Mouse (Mus musculus) stomach, postnatal 0 days (tissue): ENCODE data around the gene Map2k7. TPM values are rescaled to one million over a fixed set of nuclear protein-coding genes. Genes with fewer than 3 reads are reported as not detected.
A peak's percentile ranks its signal among the peaks of the same experiment; 100 is the strongest.

Source experiments
- ATAC-seq: fragments of 200-750 bp; cut with Nextera tagmentation; 2 replicates; pipeline ENCODE4 v1.8.0; 2017; ENCODE audit not compliant: low FRiP score, low TSS enrichment
- DNase-seq: peaks from one replicate; pipeline ENCODE4 v3.0.0-alpha.2; 2016; ENCODE audit warnings: low spot score
- H3K27ac ChIP-seq: fragments of 300-500 bp; sonication (generic); replicated peaks from 2 replicates; pipeline ENCODE4 v1.5.1; 2014; ENCODE audit warnings: mild to moderate bottlenecking, control low read depth
- H3K27me3 ChIP-seq: fragments of 300-500 bp; sonication (generic); 2 replicates; pipeline ENCODE4 v1.6.1; 2014; ENCODE audit warnings: low read length; ENCODE audit not compliant: control insufficient read depth, insufficient read depth
- H3K36me3 ChIP-seq: fragments of 300-500 bp; sonication (generic); 2 replicates; pipeline ENCODE4 v1.6.1; 2014; ENCODE audit warnings: low read length, mixed read lengths; ENCODE audit not compliant: control insufficient read depth, insufficient read depth
- H3K4me1 ChIP-seq: fragments of 300-500 bp; sonication (generic); replicated peaks from 2 replicates; pipeline ENCODE4 v1.6.1; 2014; ENCODE audit warnings: antibody characterized with exemption; ENCODE audit not compliant: control insufficient read depth, insufficient read depth
- H3K4me2 ChIP-seq: fragments of 300-500 bp; sonication (generic); replicated peaks from 2 replicates; pipeline ENCODE4 v1.6.1; 2014; ENCODE audit warnings: low read depth, mild to moderate bottlenecking, control low read depth, moderate library complexity
- H3K4me3 ChIP-seq: fragments of 300-500 bp; sonication (generic); 2 replicates; pipeline ENCODE4 v1.5.1; 2014; ENCODE audit warnings: low read depth, low read length, control low read depth
- H3K9ac ChIP-seq: fragments of 300-500 bp; sonication (generic); 2 replicates; pipeline ENCODE4 v1.6.1; 2014; ENCODE audit warnings: mild to moderate bottlenecking, low read length, control low read depth, mixed read lengths
- H3K9me3 ChIP-seq: fragments of 300-500 bp; sonication (generic); 2 replicates; pipeline ENCODE4 v1.6.1; 2016; ENCODE audit warnings: low read length; ENCODE audit not compliant: control insufficient read depth
- CTCF ChIP-seq: IDR thresholded peaks from 2 replicates; pipeline ENCODE4 v1.5.1; 2016; ENCODE audit warnings: antibody characterized with exemption, low read depth, mild to moderate bottlenecking, moderate library complexity
- EP300 ChIP-seq: optimal IDR thresholded peaks from 2 replicates; pipeline ENCODE3; 2016; ENCODE audit warnings: antibody characterized with exemption
- WGBS: fragments of 180-500 bp; shearing (Covaris S2); extraction: QIAGEN DNeasy Blood & Tissue Kit; methylation state at CpG from one replicate; pipeline ENCODE4 v1.1.7; 2014; 5-methylcytosine and 5-hydroxymethylcytosine counted together
- polyA plus RNA-seq: library from polyadenylated mRNA; unstranded; fragments of >200 nt; fragmentation: Nextera tagmentation; extraction: Ambion mirVana; gene quantifications from 2 replicates; pipeline ENCODE4 v1.2.1, GENCODE M21; 2015

The Map2k7 gene
- polyA plus RNA-seq, 1 experiment from 2014 or later: 15.7 TPM

DNA sequence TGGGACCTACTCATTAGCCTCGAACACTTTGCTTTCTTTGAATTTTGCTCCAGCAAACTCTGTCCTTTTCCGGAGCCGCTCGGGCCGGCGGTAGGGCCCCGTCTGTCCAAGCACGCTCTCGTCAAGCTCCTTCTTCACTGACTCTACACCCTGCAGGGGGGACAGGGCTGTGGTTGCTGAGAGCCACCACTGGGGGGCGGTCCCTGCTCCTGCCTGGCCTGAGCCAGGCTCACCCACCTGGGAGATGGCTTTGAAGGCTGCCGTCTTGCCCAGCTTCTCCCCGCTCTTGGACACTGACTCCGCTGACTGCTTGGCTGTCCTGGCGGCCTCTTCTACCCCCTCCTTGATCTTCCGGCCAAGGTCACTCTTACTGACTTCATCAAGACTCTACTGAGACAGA is 29.1 kb downstream of the Map2k7 start:
- no peaks in the 10 kb centered on the region for H3K9me3 ChIP-seq

DNA sequence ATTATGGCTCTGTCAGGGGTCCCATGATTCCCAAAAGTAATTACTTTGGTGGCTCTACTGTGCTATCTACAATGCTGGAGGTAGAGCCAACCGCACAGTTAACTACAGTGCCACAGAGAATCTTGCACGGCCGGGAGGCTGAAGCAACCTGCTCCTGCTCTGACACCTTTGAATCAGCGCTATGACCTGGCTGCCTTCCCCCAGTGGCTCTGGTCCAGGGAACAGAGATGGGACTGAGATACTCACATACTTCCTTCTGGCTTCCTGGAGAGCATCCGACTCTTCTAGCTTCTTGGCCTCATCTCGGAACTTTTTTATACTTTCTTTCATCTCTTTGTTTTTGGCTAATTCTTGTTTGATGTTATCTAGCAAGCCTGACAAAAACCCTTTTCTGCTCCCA is 31.1 kb downstream of the Map2k7 start:
- 90% methylated on average over 6 of the region's 6 CpGs for WGBS
- ATAC-seq: no peak
- H3K9ac ChIP-seq: no peak overlapping the region
- H3K4me3 ChIP-seq: no peak overlapping the region
- H3K27me3 ChIP-seq: no peaks in the 10 kb centered on the region
- no peak for TF ChIP-seq CTCF
- TF ChIP-seq EP300: no peak
- peaks cover 41% of the 10 kb centered on the region for H3K36me3 ChIP-seq
- H3K4me1 ChIP-seq: no peaks in the 10 kb centered on the region
- no peak for DNase-seq
- H3K9me3 ChIP-seq: no peaks in the 10 kb centered on the region
- no peak overlapping the region for H3K4me2 ChIP-seq
- no peak overlapping the region for H3K27ac ChIP-seq

More for the DNA sequence above, 29.1 kb downstream of the Map2k7 start:
- WGBS: 76% methylated on average over 15 of the region's 15 CpGs
- peak; percentile 59; the same call in 1 of the 2 replicates for ATAC-seq
- Histone ChIP-seq H3K27ac (no peak overlapping the region), H3K27me3 (no peaks in the 10 kb centered on the region), H3K36me3 (peaks cover 41% of the 10 kb centered on the region), H3K9ac (no peak overlapping the region), H3K4me3 (no peak overlapping the region), H3K4me1 (no peaks in the 10 kb centered on the region), H3K4me2 (no peak overlapping the region)
- DNase-seq: no peak
- TF ChIP-seq CTCF: peak; percentile 65
- TF ChIP-seq EP300: no peak

DNA sequence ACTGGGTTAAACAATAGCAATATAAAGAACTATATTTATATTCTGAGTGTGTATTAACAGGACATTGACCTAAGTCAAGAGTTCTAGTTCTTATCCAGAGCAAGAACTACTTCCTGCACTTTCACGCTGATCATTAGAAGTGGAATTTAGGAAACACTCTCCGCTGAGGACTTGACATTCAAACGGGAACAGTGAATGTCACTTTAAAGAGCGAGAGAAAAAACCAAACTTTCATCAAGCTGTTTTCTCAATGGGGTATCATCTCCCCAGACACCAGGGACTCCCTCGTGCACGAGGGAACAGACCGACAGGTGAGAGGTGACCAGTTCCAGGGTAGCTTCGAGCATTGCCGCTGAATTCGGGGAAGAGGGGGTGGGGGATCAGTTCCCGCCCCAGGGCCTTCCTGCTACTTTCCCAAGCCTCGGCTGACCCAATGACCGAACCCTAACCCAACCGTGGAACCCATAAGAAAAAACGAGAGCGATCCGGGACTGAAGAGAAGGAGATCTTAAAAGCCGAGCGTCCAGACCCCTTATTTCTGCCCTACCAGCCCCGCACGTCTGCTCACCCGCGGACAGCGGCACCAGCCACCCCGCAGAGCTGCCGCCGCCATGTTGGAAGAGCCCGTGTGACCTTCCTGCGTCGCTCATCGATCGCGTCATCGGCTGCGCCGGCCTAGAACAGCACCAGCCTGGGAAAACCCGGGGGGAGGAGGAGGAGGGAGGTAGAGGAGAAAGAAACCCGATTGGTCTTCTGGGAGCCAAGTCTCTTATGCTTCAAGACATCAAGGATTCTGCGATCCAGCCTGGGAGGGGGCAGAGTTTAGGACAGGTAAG is 37.0 kb downstream of the Map2k7 start, which contains the start of gene Timm44:
Gene Timm44, minus strand, starts transcription at position 639 of the 836 bp plus-strand sequence.
- Histone ChIP-seq H3K9me3 (no peaks in the 10 kb centered on the region), H3K4me3 (peak within 1 kb of the TSS; percentile 84), H3K4me1 (0 out of 2 replicates have a peak, but pooled peaks cover 2% of the 10 kb centered on the region), H3K4me2 (peak within 1 kb of the TSS; percentile 77), H3K36me3 (peaks cover 8% of the 10 kb centered on the region; the same call in 1 of the 2 replicates), H3K9ac (peak within 1 kb of the TSS; percentile 89), H3K27me3 (no peaks in the 10 kb centered on the region), H3K27ac (peak within 1 kb of the TSS; percentile 74)
- WGBS: under 1% methylated on average over 39 of the region's 39 CpGs
- ATAC-seq: peak; percentile 99
- DNase-seq: peak; percentile 96
- TF ChIP-seq CTCF: no peak
- TF ChIP-seq EP300: no peak

DNA sequence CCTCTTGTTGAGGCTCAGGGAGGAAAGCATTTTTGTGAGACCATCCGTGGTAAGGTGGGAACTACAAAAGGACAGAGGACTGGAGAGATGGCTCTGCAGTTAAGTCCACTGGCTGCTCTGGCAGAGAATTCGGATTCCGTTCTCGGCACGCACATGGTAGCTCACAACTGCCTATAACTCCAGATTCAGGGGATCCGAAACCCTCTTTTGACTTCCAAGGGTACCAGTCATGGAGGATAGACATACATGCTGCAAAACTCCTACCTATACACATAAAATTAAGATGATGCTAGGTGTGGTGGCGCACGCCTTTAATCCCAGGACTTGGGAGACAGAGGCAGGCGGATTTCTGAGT is 37.5 kb downstream of the Map2k7 start:
- 19% methylated on average over 9 of the region's 9 CpGs for whole genome bisulfite sequencing
- DNase-seq: no peak
- peak overlapping the region; percentile 84 for H3K4me3 ChIP-seq

DNA sequence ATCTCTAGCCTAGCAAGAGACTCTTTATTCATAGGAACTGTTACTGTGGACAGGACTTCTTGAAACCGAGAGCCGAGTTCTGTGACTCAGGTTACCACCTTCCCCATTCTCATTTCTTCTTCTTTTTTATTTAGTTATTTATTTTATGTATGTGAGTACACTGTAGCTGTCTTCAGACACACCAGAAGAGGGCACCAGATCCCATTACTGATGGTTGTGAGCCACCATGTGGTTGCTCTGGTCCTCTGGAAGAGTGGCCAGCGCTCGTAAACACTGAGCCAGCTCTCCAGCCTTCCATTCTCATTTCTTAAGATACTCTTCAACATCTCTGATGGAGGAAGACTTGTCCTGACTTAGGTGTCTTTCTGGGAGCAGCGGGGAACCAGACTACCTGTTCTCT is 54.2 kb downstream of the Map2k7 start:
- Histone ChIP-seq H3K27me3 (no peaks in the 10 kb centered on the region), H3K9ac (no peak overlapping the region), H3K36me3 (peaks cover 13% of the 10 kb centered on the region), H3K4me1 (no peaks in the 10 kb centered on the region), H3K4me2 (no peak overlapping the region), H3K4me3 (no peak overlapping the region), H3K27ac (no peak overlapping the region), H3K9me3 (no peaks in the 10 kb centered on the region)
- DNase-seq (no peak), ATAC-seq (no peak)
- no peak for TF ChIP-seq EP300
- peak; percentile 38 for TF ChIP-seq CTCF
- WGBS: 88% methylated on average over 5 of the region's 5 CpGs

More for the DNA sequence above, 37.5 kb downstream of the Map2k7 start:
- ATAC-seq: no peak
- H3K4me1 ChIP-seq: 0 out of 2 replicates have a peak, but pooled peaks cover 2% of the 10 kb centered on the region
- peak overlapping the region; percentile 77 for H3K4me2 ChIP-seq
- peaks cover 8% of the 10 kb centered on the region; the same call in 1 of the 2 replicates for H3K36me3 ChIP-seq
- H3K27ac ChIP-seq: peak overlapping the region; percentile 74; the same call in 1 of the 2 replicates
- TF ChIP-seq CTCF (no peak), EP300 (no peak)
- no peaks in the 10 kb centered on the region for H3K27me3 ChIP-seq
- peak overlapping the region; percentile 89 for H3K9ac ChIP-seq
- no peaks in the 10 kb centered on the region for H3K9me3 ChIP-seq

Other genes with a start within 250 kb of the Map2k7 start
- gene Cd209f, start 132.9 kb upstream of the Map2k7 start, polyA plus RNA-seq: 0.45 and 0.50 TPM in 2 replicates
- gene Cd209g, start 104.6 kb upstream of the Map2k7 start, polyA plus RNA-seq: 0.12 TPM in 1 of 2 replicates, not detected in the other
- 10.6 and 11.0 TPM in 2 replicates for gene Evi5l, start 72.2 kb upstream of the Map2k7 start, polyA plus RNA-seq
- 0.52 and 0.90 TPM in 2 replicates for gene Prr36, start 21.3 kb upstream of the Map2k7 start, polyA plus RNA-seq
- 9.8 and 10.6 TPM in 2 replicates for gene Lrrc8e, start 11.9 kb upstream of the Map2k7 start, polyA plus RNA-seq
- 0.42 and 0.56 TPM in 2 replicates for gene Gm49320, start 125 bp downstream of the Map2k7 start, polyA plus RNA-seq
- gene Tgfbr3l, start 9.5 kb downstream of the Map2k7 start, polyA plus RNA-seq: 1.1 and 1.7 TPM in 2 replicates
- 33.8 and 35.6 TPM in 2 replicates for gene Snapc2, start 14.3 kb downstream of the Map2k7 start, polyA plus RNA-seq
- gene Ctxn1, start 20.5 kb downstream of the Map2k7 start, polyA plus RNA-seq: 43.9 and 53.1 TPM in 2 replicates
- gene Timm44, start 37.2 kb downstream of the Map2k7 start, polyA plus RNA-seq: 37.8 and 38.4 TPM in 2 replicates
- gene Ccl25, start 86.5 kb downstream of the Map2k7 start, polyA plus RNA-seq: 4.4 and 5.3 TPM in 2 replicates
- gene Elavl1, start 86.7 kb downstream of the Map2k7 start, polyA plus RNA-seq: 80.2 and 88.6 TPM in 2 replicates